Mouse (Mus musculus) 416B (cell line): Measurements from ENCODE around the gene Trpm4.

Source experiments
- DNase-seq: peaks from one replicate; pipeline ENCODE4 v3.0.0; 2011; ENCODE audit warnings: low read depth

Gene Trpm4

GRCm38 (mm10) chr7:45312686-45313453, 20.7 kb downstream of the Trpm4 start:
- DNase-seq = no peak

GRCm38 (mm10) chr7:45312023-45312422, 21.6 kb downstream of the Trpm4 start:
- DNase-seq = no peak

GRCm38 (mm10) chr7:45309455-45309854, 24.1 kb downstream of the Trpm4 start:
- DNase-seq = peak; percentile 82

- DNase-seq = peak; percentile 67
These were observed 24.9 kb downstream of the Trpm4 start for GRCm38 (mm10) chr7:45308551-45309240.

GRCm38 (mm10) chr7:45305275-45305674, 28.3 kb downstream of the Trpm4 start:
- peak; percentile 62 for DNase-seq

- DNase-seq = no peak
These were observed 28.7 kb downstream of the Trpm4 start for GRCm38 (mm10) chr7:45304869-45305268.

- DNase-seq = no peak
These were observed 31.0 kb downstream of the Trpm4 start for GRCm38 (mm10) chr7:45302626-45303025.

- DNase-seq = peak; percentile 71
These were observed 33.3 kb downstream of the Trpm4 start for GRCm38 (mm10) chr7:45300270-45300669.

- peak; percentile 90 for DNase-seq
These were observed 33.8 kb downstream of the Trpm4 start for GRCm38 (mm10) chr7:45299752-45300151.

GRCm38 (mm10) chr7:45297563-45297962, 36.0 kb downstream of the Trpm4 start:
- no peak for DNase-seq

GRCm38 (mm10) chr7:45296626-45297025, 37.0 kb downstream of the Trpm4 start:
- no peak for DNase-seq

GRCm38 (mm10) chr7:45286486-45286885, 47.1 kb downstream of the Trpm4 start:
- peak; percentile 88 for DNase-seq

GRCm38 (mm10) chr7:45277136-45277760, 56.3 kb downstream of the Trpm4 start, which contains the start of gene Slc6a21:
Gene Slc6a21 (plus strand): TSS chr7:45277513.
- DNase-seq = peak; percentile 71

- DNase-seq = no peak
These were observed 59.9 kb downstream of the Trpm4 start for GRCm38 (mm10) chr7:45273672-45274071.

- no peak for DNase-seq
These were observed 60.7 kb downstream of the Trpm4 start for GRCm38 (mm10) chr7:45272786-45273412.

GRCm38 (mm10) chr7:45265518-45265917, 68.1 kb downstream of the Trpm4 start:
- no peak for DNase-seq

- DNase-seq = peak; percentile 15
These were observed 69.2 kb downstream of the Trpm4 start for GRCm38 (mm10) chr7:45264348-45264747.

- DNase-seq = no peak
These were observed 70.5 kb downstream of the Trpm4 start for GRCm38 (mm10) chr7:45263006-45263607.

- no peak for DNase-seq
These were observed 71.3 kb downstream of the Trpm4 start for GRCm38 (mm10) chr7:45262266-45262665.

- DNase-seq = no peak
These were observed 74.3 kb downstream of the Trpm4 start for GRCm38 (mm10) chr7:45259281-45259680.

- no peak for DNase-seq
These were observed 76.3 kb downstream of the Trpm4 start for GRCm38 (mm10) chr7:45257063-45257840.
